Mouse (Mus musculus) erythroblast, embryonic 14.5 days (primary cell): ENCODE measurements around the gene Arid3c. TPM values are rescaled to one million over a fixed set of nuclear protein-coding genes. Genes with fewer than 3 reads are reported as not detected.

ENCODE experiments used
- H3K27me3 ChIP-seq: 2 replicates; pipeline ENCODE4 v1.6.1; 2012; ENCODE audit warnings: inconsistent platforms; ENCODE audit not compliant: control insufficient read depth
- H3K36me3 ChIP-seq: 2 replicates; pipeline ENCODE4 v1.6.1; 2012; ENCODE audit warnings: mild to moderate bottlenecking, inconsistent platforms; ENCODE audit not compliant: control insufficient read depth
- H3K4me1 ChIP-seq: 2 replicates; pipeline ENCODE4 v1.6.1; 2012; ENCODE audit warnings: inconsistent platforms; ENCODE audit not compliant: control insufficient read depth
- H3K4me3 ChIP-seq: replicated peaks from 2 replicates; pipeline ENCODE3; 2012; ENCODE audit warnings: moderate library complexity, mild to moderate bottlenecking, inconsistent platforms
- H3K9me3 ChIP-seq: 2 replicates; pipeline ENCODE4 v1.6.1; 2012; ENCODE audit warnings: low read length, inconsistent platforms, mixed read lengths; ENCODE audit not compliant: control insufficient read depth
- GATA1 ChIP-seq: IDR thresholded peaks from 2 replicates; pipeline ENCODE4 v1.6.1; 2012; ENCODE audit warnings: low read length, inconsistent platforms, mixed read lengths
- TAL1 ChIP-seq: IDR thresholded peaks from 3 replicates; pipeline ENCODE4 v1.6.1; 2012; ENCODE audit warnings: low read length, inconsistent platforms, mixed read lengths
- polyA plus RNA-seq: library from polyadenylated mRNA; stranded (reverse); fragments of >175 nt; gene quantifications from 2 replicates; pipeline ENCODE4 v1.2.3, GENCODE M21; 2012

Gene Arid3c
- polyA plus RNA-seq, 1 experiment = not detected

- H3K36me3 ChIP-seq = peaks cover 19% of the 10 kb centered on the region
- peak within 1 kb of the TSS; percentile 82 for H3K4me3 ChIP-seq
- no peaks in the 10 kb centered on the region for H3K9me3 ChIP-seq
- no peaks in the 10 kb centered on the region for H3K27me3 ChIP-seq
- TF ChIP-seq GATA1 (no peak), TAL1 (no peak)
- peaks cover 31% of the 10 kb centered on the region for H3K4me1 ChIP-seq
These were observed 24.7 kb upstream of the Arid3c start, which contains the start of gene Sigmar1 for GRCm38 (mm10) chr4:41755338-41756305. Gene Sigmar1 (minus strand): TSS chr4:41756157.

GRCm38 (mm10) chr4:41754797-41755337 is 23.9 kb upstream of the Arid3c start, which contains the start of gene Galt:
Gene Galt (plus strand): TSS chr4:41755228.
- Histone ChIP-seq H3K9me3 (no peaks in the 10 kb centered on the region), H3K4me1 (peaks cover 23% of the 10 kb centered on the region), H3K27me3 (no peaks in the 10 kb centered on the region), H3K4me3 (peak within 1 kb of the TSS; percentile 82), H3K36me3 (peaks cover 19% of the 10 kb centered on the region)
- TF ChIP-seq TAL1 = no peak
- TF ChIP-seq GATA1 = no peak

- TF ChIP-seq TAL1 (no peak), GATA1 (no peak)
- Histone ChIP-seq H3K4me3 (no peak overlapping the region), H3K9me3 (peaks cover 8% of the 10 kb centered on the region), H3K4me1 (peaks cover 15% of the 10 kb centered on the region), H3K36me3 (no peaks in the 10 kb centered on the region), H3K27me3 (no peaks in the 10 kb centered on the region)
These were observed 14.1 kb upstream of the Arid3c start for GRCm38 (mm10) chr4:41745021-41745420.

- H3K27me3 ChIP-seq = no peaks in the 10 kb centered on the region
- TF ChIP-seq GATA1 (no peak), TAL1 (no peak)
- H3K4me1 ChIP-seq = peaks cover 22% of the 10 kb centered on the region
- H3K9me3 ChIP-seq = peaks cover 8% of the 10 kb centered on the region
- H3K36me3 ChIP-seq = peaks cover 5% of the 10 kb centered on the region
- H3K4me3 ChIP-seq = no peak overlapping the region
These were observed 13.2 kb upstream of the Arid3c start for GRCm38 (mm10) chr4:41744131-41744530.

- Histone ChIP-seq H3K4me3 (peak overlapping the region; percentile 80), H3K36me3 (peaks cover 12% of the 10 kb centered on the region), H3K4me1 (peaks cover 27% of the 10 kb centered on the region), H3K9me3 (peaks cover under 1% of the 10 kb centered on the region; the same call in 1 of the 2 replicates), H3K27me3 (no peaks in the 10 kb centered on the region)
- no peak for TF ChIP-seq TAL1
- no peak for TF ChIP-seq GATA1
These were observed 10.2 kb upstream of the Arid3c start for GRCm38 (mm10) chr4:41741158-41741560.

GRCm38 (mm10) chr4:41740380-41741157 is 9.6 kb upstream of the Arid3c start:
- Histone ChIP-seq H3K4me3 (peak overlapping the region; percentile 80), H3K4me1 (peaks cover 27% of the 10 kb centered on the region), H3K36me3 (peaks cover 12% of the 10 kb centered on the region), H3K9me3 (no peaks in the 10 kb centered on the region), H3K27me3 (peaks cover 1% of the 10 kb centered on the region; the same call in 1 of the 2 replicates)
- TF ChIP-seq GATA1 (no peak), TAL1 (no peak)

GRCm38 (mm10) chr4:41739260-41739659 is 8.3 kb upstream of the Arid3c start:
- TF ChIP-seq TAL1 = no peak
- no peak for TF ChIP-seq GATA1
- Histone ChIP-seq H3K27me3 (peaks cover 8% of the 10 kb centered on the region), H3K9me3 (no peaks in the 10 kb centered on the region), H3K36me3 (peaks cover 12% of the 10 kb centered on the region), H3K4me1 (peaks cover 27% of the 10 kb centered on the region), H3K4me3 (no peak overlapping the region)

- no peaks in the 10 kb centered on the region for H3K9me3 ChIP-seq
- peaks cover 27% of the 10 kb centered on the region for H3K4me1 ChIP-seq
- H3K4me3 ChIP-seq = no peak overlapping the region
- peaks cover 16% of the 10 kb centered on the region for H3K27me3 ChIP-seq
- TF ChIP-seq TAL1 (no peak), GATA1 (no peak)
- peaks cover 12% of the 10 kb centered on the region for H3K36me3 ChIP-seq
These were observed 7.3 kb upstream of the Arid3c start for GRCm38 (mm10) chr4:41738256-41738603.
